Mouse (Mus musculus): ENCODE data around the gene B230118H07Rik.
"Not testable (repeated sequence)": the region's sequence is repeated elsewhere in the genome, so short reads cannot be mapped to it uniquely, and the experiment has no call there.

The B230118H07Rik gene

GRCm38 (mm10) chr2:101591356-101591755 is 58.0 kb downstream of the B230118H07Rik start:
- no peak for DNase-seq (ENCODE audit: low spot score)

DNA sequence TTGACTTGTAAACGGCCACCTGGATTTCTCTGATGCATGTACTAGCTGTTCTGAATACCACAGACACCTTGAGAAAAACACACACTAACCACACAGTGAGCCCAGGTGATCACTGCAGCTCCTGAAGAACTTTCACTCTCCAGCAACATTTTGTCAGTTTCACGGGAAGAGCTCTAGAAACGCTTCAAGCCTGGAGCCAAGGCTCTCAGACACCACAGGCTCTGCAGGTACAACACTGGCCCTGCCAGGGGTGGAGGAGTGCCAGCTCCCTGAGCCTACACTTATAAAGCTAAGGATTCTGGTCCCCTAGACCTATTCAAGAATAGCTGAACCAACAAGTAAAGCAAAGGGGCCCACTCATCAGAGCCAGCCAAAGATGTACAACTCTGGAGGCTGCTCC is 67.9 kb downstream of the B230118H07Rik start:
- DNase-seq (ENCODE audit: low spot score) = no peak

GRCm38 (mm10) chr2:101580977-101581376 is 68.4 kb downstream of the B230118H07Rik start:
- no peak for DNase-seq (ENCODE audit: low spot score)

GRCm38 (mm10) chr2:101580428-101580827 is 68.9 kb downstream of the B230118H07Rik start:
- no peak for DNase-seq (ENCODE audit: low spot score)

DNA sequence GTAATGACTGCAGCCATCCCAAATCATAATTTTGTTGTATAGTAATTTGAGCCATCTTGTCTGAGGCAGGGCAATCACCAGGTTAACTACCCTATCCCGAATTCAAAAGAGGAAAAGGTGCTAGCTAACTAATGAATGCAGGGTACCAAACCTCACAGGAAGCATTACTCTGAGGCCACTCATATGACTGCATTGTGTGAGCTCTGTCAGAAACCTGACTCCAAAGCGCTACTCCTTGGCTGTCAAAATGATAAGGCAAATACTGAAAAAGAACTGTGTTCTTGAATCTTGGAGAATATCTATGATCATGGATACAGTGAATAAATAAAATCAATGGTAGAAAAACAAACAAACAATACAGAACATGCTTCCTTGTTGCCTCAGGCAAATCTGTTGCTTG is 69.3 kb downstream of the B230118H07Rik start:
- no peak for DNase-seq (ENCODE audit: low spot score)

- DNase-seq (ENCODE audit: low spot score) = no peak
These were observed 72.1 kb downstream of the B230118H07Rik start for GRCm38 (mm10) chr2:101577243-101577642.

DNA sequence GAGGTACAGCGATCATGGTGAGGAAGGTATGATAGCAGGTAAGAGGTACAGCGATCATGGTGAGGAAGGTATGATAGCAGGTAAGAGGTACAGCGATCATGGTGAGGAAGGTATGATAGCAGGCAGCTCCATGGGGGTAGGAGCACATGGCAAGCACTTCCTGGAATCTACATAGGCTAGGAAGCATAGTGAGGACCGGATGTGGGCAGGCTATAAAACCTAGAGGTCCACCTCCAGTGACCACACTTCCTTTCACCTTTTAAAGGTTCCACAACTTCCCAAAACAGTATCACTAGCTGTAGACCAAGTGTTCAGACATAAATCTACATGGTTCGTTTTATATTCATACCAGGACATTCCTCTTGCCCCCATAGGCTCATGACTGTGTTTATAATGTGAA is 80.1 kb downstream of the B230118H07Rik start:
- DNase-seq (ENCODE audit: low spot score) = no peak

DNA sequence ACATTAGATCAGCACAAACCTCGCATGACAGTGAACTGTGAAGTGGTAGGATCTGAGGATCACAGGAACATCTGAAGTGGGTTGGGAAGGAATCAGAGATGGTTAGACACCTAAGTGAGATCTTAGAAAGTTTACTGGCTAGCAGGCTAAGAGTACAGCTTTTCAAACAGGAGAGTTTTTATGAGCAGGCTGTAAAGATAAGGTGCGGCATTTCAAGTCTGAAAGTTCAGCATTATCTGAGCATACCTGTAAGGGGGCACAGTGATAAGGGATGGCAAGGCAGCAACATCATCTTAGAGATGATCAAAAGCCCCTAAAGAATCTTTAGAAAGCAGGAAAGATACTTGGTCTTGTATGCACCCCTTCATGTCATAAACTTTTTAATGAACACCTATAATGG is 81.8 kb downstream of the B230118H07Rik start:
- no peak for DNase-seq (ENCODE audit: low spot score)

GRCm38 (mm10) chr2:101563776-101564175 is 85.6 kb downstream of the B230118H07Rik start:
- DNase-seq (ENCODE audit: low spot score) = no peak

- DNase-seq (ENCODE audit: low spot score) = no peak
These were observed 86.1 kb downstream of the B230118H07Rik start for GRCm38 (mm10) chr2:101563206-101563605.

- DNase-seq (ENCODE audit: low spot score) = no peak
These were observed 89.9 kb downstream of the B230118H07Rik start for GRCm38 (mm10) chr2:101559431-101559830.

DNA sequence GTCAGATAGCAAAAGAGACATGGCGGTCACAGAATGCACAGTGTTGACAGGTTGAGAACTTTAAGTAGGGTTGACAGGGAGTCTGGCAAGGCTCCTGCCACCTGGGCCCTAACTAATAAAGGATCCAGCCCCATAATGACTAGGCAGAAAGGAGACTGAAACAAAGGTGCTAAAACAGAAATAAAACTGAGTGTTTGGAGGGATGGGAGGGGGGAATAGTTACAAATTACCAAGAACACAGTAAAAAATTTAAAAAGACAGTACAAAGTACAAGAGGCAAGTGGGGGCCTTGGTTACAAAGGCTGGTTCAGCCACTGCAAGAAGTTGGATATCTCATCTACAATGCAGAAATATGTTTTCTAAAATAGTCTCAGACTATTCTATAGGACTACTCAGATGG is 93.4 kb downstream of the B230118H07Rik start:
- no peak for DNase-seq (ENCODE audit: low spot score)

GRCm38 (mm10) chr2:101553851-101554250 is 95.5 kb downstream of the B230118H07Rik start:
- DNase-seq (ENCODE audit: low spot score) = no peak

GRCm38 (mm10) chr2:101552301-101552700 is 97.0 kb downstream of the B230118H07Rik start:
- no peak for DNase-seq (ENCODE audit: low spot score)

GRCm38 (mm10) chr2:101551026-101551719 is 98.2 kb downstream of the B230118H07Rik start:
- no peak for DNase-seq (ENCODE audit: low spot score)

DNA sequence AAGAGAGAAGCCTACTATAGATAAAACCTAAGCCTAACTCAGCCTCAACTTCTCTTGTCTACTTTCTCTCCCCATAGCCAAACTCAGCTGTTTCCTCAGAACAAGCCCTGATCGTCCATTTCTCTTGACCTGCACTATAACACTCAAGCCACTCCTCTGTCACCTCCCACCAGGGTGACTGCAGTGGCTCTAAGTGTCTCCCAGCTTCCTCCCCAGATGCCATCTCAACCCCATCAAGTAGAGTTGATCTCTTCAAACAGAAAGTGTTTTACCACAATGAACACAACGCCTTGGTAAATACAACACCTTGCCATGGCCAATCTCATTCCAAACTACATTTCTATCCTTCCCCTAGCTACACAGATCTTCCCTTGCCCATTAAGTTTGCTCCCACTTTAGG is 99.2 kb downstream of the B230118H07Rik start:
- DNase-seq (ENCODE audit: low spot score) = no peak

DNA sequence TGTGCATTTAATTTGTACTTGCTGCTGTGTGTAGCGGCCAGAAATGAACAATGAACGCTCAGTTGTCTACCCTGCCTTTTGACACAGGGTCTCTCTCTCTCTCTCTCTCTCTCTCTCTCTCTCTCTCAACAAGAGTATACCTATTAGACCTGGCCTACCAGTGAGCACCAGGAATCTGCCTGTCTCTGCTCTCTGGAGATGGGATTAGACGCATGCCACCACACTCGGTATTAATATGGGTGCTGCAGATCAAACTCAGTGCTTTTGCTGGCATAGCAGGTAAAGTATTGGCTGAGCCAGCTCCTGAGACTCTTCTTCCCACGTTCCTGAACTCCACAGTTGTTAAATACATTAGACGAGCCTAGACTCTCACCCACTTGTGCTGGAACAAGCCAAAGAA is 100.5 kb downstream of the B230118H07Rik start:
- no peak for DNase-seq (ENCODE audit: low spot score)

- no peak for DNase-seq (ENCODE audit: low spot score)
These were observed 103.7 kb downstream of the B230118H07Rik start for GRCm38 (mm10) chr2:101545593-101545992.

GRCm38 (mm10) chr2:101543704-101544417 is 105.5 kb downstream of the B230118H07Rik start:
- DNase-seq (ENCODE audit: low spot score) = no peak

GRCm38 (mm10) chr2:101536887-101537286 is 112.4 kb downstream of the B230118H07Rik start:
- DNase-seq (ENCODE audit: low spot score) = not testable (repeated sequence)

- DNase-seq (ENCODE audit: low spot score) = no peak
These were observed 115.6 kb downstream of the B230118H07Rik start for GRCm38 (mm10) chr2:101533741-101534140.

DNA sequence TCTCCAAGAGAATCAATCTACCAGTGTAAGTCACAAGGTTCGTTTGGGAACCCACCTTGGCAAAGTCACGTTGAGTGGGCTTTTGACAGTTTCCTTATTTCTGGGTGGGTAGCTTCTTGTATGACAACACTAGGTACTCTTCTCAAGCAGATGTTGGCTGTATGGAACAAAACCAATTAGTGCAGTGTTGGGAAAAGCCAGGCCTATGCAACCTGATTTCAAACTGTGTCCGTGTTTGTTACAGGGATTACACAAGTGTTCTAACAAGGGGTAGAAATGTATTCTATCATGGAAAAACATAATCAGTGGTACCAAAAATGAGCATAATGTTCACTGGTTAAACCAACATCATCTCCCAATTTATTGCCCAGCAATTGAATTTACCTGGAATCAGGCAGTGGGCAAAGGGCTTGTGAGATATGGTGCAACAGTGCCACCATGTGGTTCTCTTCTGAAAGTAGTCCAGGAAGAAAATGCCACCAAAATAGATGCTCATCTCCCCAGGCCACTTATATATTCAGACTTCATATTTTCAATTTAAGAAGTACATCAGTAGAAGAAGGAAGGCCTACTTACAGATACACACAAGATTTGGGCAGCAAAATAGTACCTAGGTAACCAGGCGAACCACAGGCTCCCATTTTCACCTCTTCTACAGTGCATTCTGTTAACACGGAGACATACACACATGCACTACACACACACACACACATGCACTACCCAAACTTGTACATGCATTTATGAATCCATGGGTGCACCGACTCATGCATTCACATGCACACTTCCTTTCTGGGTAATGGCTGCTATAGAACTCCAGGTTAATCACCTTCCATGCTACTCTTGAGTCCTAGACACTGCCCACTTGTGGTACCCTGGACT is 123.6 kb downstream of the B230118H07Rik start:
- peak; percentile 54 for DNase-seq (ENCODE audit: low spot score)

GRCm38 (mm10) chr2:101525091-101525490 is 124.2 kb downstream of the B230118H07Rik start:
- DNase-seq (ENCODE audit: low spot score) = no peak
